Mouse (Mus musculus) small intestine, adult 2 months (tissue): ENCODE results near the gene Lyar.

Experiments
- CTCF ChIP-seq: fragments of 200-500 bp; IDR thresholded peaks from 2 replicates; pipeline ENCODE4 v1.5.1; 2012; ENCODE audit warnings: low read depth, mild to moderate bottlenecking, control low read depth, inconsistent platforms, low read length, moderate library complexity, mixed read lengths; ENCODE audit not compliant: insufficient replicate concordance, insufficient read length; ENCODE audit errors: extremely low read depth
- POLR2A ChIP-seq: fragments of 200-500 bp; IDR thresholded peaks from 2 replicates; pipeline ENCODE4 v1.6.1; 2012; ENCODE audit warnings: low read depth, mild to moderate bottlenecking, control low read depth, inconsistent platforms, low read length, moderate library complexity

- no peak for TF ChIP-seq POLR2A
- no peak for TF ChIP-seq CTCF
Observed at GRCm38 (mm10) chr5:38205303-38205726, 15.0 kb upstream of the Lyar start.
